Mouse (Mus musculus): ENCODE data around the gene Aldh8a1. TPM values are rescaled to one million over a fixed set of nuclear protein-coding genes. Genes with fewer than 3 reads are reported as not detected.

Aldh8a1 gene
- total RNA-seq (2017) = 0.12 and 0.23 TPM in 2 replicates

DNA sequence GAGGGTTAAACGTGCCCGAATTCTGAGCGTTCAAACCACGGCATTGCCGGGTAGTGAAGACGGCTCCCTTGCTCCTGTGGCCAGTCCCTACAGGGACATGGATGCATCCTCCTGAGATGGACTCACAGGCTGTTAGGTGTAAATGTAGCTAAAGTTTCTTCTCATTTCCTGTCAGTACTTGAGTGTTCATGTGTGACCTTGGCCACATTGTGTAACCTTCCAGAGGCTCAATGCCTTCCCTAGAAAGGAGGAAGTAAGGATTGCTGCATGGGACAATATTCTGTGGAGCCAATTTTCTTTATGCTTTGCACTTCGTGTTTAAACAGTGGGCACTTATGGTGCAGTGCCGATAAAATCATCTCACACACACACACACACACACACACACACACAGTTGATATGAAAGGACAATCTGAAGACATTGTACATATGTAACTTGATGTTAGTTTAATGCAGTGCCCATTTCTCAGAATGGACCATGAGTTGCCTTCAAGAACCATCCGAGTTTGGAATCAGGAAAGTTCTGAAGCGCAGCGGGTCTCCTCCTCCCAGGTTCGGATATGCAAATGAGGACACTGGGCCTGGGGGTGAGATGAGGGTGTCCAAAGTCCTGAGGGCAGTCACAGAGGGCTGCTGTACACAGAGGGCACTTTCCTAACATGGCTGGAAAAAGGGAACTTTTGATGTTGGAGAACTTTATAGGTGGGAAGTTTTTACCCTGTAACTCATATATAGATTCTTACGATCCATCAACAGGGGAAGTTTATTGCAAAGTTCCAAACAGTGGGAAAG is at the start of gene Aldh8a1:
Gene Aldh8a1 (plus strand): TSS at position 610 of the 792 bp plus-strand sequence.
- no peak for ATAC-seq (ENCODE audit: extremely low read depth, insufficient number of reproducible peaks, low FRiP score, poor library complexity, severe bottlenecking)

GRCm38 (mm10) chr10:21327605-21328135 is 49.4 kb upstream of the Aldh8a1 start:
- ATAC-seq (ENCODE audit: extremely low read depth, insufficient number of reproducible peaks, low FRiP score, poor library complexity, severe bottlenecking) = no peak

- ATAC-seq (ENCODE audit: extremely low read depth, insufficient number of reproducible peaks, low FRiP score, poor library complexity, severe bottlenecking) = no peak
Observed at GRCm38 (mm10) chr10:21334349-21335105, 42.6 kb upstream of the Aldh8a1 start.

DNA sequence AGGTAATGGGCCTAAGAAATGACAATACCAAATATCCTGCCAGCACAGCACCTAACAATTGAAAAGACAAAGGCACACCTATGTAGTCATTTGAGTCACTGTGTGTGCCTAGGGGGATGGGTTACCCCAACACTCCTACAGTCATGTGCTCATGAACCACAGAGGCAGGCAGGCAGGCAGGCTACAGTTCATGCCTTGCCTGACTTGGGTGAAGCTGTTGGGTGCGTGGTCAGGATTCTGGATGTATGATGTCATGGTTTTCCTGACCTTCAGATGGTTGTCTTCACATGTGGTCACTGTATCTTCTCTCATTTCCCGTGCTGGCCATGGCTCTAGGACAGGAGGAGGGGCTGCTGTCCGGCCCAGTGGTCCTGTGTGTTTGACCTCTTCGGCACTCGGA is 41.6 kb upstream of the Aldh8a1 start:
- no peak for ATAC-seq (ENCODE audit: extremely low read depth, insufficient number of reproducible peaks, low FRiP score, poor library complexity, severe bottlenecking)

GRCm38 (mm10) chr10:21337191-21337590 is 39.9 kb upstream of the Aldh8a1 start:
- ATAC-seq (ENCODE audit: extremely low read depth, insufficient number of reproducible peaks, low FRiP score, poor library complexity, severe bottlenecking) = no peak

GRCm38 (mm10) chr10:21341706-21342105 is 35.4 kb upstream of the Aldh8a1 start:
- ATAC-seq (ENCODE audit: extremely low read depth, insufficient number of reproducible peaks, low FRiP score, poor library complexity, severe bottlenecking) = no peak

DNA sequence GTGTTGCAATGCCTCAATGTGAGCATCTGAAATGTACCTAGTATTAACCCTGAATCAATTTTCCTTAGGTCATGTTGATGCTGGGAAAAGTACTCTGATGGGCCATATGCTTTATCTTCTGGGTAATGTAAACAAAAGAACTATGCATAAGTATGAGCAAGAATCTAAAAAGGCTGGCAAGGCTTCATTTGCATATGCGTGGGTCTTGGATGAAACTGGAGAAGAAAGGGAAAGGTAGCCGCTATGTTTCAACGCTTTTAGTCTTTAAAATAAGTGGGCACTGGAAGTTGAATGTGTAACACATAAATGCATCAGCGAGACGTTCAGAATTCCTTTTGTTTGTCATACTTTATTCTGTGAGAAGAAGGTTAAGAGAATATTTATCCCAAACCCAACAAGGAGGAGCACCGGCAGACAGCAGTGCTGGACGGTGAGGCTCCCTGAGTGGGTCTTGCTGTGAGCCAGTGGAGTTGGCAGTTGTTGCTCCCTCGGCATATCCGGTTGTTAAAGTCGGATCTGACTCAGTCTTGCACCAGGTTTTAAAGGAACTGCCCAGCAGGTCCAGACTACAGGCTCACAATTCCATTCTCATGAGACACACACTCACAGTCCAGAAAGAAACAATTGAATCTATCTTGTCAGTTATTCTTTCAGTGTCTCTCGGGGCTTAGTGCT is 34.6 kb upstream of the Aldh8a1 start:
- ATAC-seq (ENCODE audit: extremely low read depth, insufficient number of reproducible peaks, low FRiP score, poor library complexity, severe bottlenecking) = no peak

GRCm38 (mm10) chr10:21347332-21347731 is 29.8 kb upstream of the Aldh8a1 start:
- ATAC-seq (ENCODE audit: extremely low read depth, insufficient number of reproducible peaks, low FRiP score, poor library complexity, severe bottlenecking) = no peak

DNA sequence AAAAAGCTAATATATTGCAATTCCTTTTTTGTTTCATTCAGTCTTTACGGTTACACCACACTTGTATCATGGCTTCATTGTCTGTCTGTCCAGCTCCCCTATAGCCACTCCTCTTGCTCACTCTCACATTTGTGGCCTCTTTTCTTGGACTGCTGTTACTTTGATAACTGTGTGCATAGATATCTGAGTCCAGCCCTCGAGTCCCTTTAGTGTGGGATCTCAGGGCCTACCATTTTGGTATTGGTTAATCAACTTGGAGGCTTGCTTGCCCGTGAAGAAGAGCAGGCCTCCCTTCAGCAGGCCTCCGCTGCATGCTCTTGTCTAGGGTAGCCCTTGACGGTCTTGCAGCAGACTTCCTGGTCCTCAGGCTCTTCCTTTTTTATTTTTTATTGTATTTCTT is 27.6 kb upstream of the Aldh8a1 start:
- no peak for ATAC-seq (ENCODE audit: extremely low read depth, insufficient number of reproducible peaks, low FRiP score, poor library complexity, severe bottlenecking)

DNA sequence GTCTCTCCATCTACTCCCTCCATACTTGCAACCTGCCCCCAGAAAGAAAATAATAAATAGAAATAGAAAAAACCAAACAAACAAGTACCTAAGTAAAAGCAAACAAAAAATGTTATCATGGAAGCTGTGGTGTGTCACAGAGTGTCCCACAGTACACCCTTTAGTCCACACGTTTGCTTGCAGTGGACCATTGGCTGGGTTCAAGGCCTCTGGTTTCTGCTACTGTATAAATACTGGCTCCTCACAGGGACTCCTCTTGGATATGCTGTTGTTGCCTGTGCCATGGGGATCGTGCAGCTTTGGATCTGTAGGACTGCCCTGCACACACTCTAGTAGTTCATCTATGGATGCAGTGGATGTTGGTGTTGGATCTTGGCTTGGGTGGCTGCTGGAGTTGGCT is 27.1 kb upstream of the Aldh8a1 start:
- ATAC-seq (ENCODE audit: extremely low read depth, insufficient number of reproducible peaks, low FRiP score, poor library complexity, severe bottlenecking) = no peak

DNA sequence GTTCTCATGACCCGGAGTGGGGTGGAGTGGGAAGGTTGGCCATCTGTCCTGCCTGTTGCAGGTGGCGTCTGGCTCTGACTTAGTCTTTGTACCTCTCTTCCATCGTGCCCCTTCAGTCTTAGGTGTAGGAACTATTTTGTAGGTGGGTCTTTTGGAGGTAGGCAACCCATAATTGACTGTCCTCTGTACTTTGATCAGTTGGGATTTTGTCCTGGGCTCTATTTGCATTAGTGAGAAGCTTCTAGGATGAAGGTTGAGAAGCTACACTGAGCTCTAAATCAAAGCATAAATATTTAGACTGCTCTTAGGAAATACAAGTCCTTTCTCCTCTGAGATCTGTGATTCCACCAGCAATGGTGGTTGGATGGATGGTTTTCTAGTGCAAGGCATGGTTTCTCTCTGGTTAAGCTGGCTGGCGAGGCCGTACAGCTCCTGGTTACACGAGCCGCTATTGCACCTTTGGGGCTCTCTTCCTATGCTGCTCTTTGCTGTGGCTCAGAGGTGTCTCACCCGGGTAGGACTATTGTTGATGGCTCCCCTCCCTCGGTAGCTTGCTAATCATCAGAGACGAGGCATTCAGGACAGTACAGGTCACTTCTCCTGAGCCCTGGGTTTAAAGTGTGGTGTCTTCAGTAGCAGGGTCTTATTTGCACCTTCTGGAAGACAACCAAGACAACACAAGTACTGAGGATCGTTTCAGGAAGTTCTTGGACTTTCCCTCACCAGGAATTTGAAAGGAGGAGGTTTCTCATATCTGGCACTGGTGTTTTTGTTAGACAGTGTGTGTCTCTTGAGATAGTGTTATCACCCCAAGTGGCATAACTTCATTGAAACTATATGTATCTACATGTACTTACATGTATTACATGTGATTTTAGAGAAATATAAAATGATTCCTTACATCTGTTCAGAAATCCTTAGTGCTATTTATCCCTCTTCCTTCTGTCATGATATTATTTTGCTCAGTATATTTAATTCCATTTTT is 26.3 kb upstream of the Aldh8a1 start:
- no peak for ATAC-seq (ENCODE audit: extremely low read depth, insufficient number of reproducible peaks, low FRiP score, poor library complexity, severe bottlenecking)

DNA sequence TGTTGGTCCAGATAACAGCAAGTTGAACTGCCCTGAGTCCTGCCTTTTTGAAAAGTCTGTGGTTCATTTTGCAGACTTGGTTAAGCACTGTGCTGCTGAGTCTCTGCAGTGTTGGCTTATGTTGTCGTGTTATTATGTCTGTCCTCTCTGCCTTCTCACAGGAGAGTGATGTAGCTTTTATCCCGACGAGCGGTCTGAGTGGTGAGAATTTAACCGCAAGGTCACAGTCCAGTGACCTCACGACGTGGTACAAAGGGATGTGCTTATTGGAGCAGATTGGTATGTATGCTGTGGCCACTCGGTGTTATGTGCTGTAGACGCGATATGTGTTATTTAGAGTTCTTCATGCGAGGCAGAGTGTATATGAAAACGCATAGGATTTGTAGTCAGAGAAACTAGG is 25.3 kb upstream of the Aldh8a1 start:
- ATAC-seq (ENCODE audit: extremely low read depth, insufficient number of reproducible peaks, low FRiP score, poor library complexity, severe bottlenecking) = no peak

DNA sequence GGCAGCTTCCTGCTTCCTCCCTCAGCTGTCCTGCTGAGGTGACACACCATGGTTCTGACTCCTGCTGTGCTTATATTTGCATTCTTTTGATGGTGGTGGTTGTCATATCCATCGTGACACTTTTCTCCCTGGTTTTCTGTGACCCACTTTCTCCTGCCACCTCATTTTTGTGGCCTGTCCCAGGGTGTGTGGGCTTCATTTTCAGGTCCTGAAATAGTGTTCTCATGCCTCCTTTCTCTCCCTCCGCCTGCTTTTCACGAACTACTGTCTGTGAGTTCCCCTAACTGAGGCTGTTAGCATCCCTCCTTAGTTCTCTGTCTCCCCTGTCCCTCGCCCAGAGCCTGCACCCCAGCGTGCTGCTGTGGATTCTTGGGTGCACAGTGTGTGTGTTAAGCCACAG is 23.2 kb upstream of the Aldh8a1 start:
- no peak for ATAC-seq (ENCODE audit: extremely low read depth, insufficient number of reproducible peaks, low FRiP score, poor library complexity, severe bottlenecking)

GRCm38 (mm10) chr10:21354506-21354905 is 22.6 kb upstream of the Aldh8a1 start:
- ATAC-seq (ENCODE audit: extremely low read depth, insufficient number of reproducible peaks, low FRiP score, poor library complexity, severe bottlenecking) = no peak

DNA sequence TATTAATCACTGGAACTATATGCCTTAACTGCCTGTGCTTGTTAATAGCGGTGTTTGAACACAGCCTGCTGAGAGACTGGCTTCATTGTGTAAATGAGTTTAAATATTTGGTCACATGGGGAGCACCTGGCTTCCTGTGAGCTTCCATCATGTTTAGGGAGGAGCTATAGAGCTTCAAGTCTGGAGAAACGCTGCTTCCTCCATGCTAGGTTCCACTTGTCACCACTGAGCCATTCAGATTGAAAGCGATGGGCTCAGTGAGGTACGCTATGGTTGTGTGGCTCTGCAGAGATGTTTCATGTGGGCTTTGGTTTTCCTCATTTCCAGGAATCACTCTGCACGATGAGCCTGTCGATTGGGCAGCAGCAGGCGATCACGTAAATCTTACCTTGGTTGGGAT is 19.1 kb upstream of the Aldh8a1 start:
- ATAC-seq (ENCODE audit: extremely low read depth, insufficient number of reproducible peaks, low FRiP score, poor library complexity, severe bottlenecking) = no peak

DNA sequence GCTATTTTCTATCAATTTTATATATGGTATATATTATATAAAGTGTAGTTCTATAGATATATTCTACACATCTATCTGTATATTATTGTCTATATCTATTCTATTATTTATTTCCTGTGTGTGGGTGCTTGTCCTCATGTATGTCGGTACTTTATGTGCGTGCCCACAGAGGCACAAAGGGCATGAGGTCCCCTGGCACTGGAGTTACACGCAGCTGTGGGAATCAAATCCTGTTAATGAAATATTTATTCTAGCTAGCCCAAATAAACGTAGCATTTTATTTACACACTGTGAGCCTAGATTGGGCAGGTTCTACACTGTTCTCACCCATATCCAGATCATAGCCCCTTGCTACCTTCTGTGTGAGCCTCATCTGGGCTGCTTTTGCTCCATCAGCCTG is 18.0 kb upstream of the Aldh8a1 start:
- ATAC-seq (ENCODE audit: extremely low read depth, insufficient number of reproducible peaks, low FRiP score, poor library complexity, severe bottlenecking) = no peak

DNA sequence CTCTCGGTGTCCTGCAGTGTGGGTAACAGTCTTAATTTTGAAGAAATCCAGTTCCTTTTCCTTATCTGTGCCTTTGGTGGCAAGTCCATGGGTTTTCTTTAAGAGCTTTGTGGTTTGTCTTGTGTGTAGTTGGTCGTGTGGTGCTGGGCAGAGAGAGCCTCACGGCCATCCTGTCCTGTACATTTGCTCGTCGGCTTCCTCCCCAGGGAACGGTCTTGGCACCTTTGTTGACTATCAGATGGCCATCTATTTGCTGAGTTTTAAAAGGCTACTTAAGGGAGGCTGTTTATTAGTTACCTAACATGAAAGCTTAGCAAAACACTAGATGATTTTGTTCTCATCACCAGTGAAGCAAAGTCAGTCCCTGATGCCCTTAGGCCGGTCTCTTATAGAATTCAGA is 15.2 kb upstream of the Aldh8a1 start:
- ATAC-seq (ENCODE audit: extremely low read depth, insufficient number of reproducible peaks, low FRiP score, poor library complexity, severe bottlenecking) = no peak

GRCm38 (mm10) chr10:21363297-21363696 is 13.8 kb upstream of the Aldh8a1 start:
- no peak for ATAC-seq (ENCODE audit: extremely low read depth, insufficient number of reproducible peaks, low FRiP score, poor library complexity, severe bottlenecking)
